Mouse (Mus musculus) bone marrow, adult 2 months (tissue): ENCODE data around the gene Elk4.

Experiments used
- CTCF ChIP-seq: fragments of 200-500 bp; IDR thresholded peaks from 2 replicates; pipeline ENCODE4 v1.5.1; 2011; ENCODE audit warnings: low read length, control low read depth; ENCODE audit not compliant: control insufficient read depth, insufficient read depth
- POLR2A ChIP-seq: fragments of 200-500 bp; IDR thresholded peaks from 2 replicates; pipeline ENCODE4 v1.6.1; 2011; ENCODE audit warnings: low read depth, mild to moderate bottlenecking, control low read depth, low read length, borderline replicate concordance; ENCODE audit not compliant: control insufficient read depth

DNA sequence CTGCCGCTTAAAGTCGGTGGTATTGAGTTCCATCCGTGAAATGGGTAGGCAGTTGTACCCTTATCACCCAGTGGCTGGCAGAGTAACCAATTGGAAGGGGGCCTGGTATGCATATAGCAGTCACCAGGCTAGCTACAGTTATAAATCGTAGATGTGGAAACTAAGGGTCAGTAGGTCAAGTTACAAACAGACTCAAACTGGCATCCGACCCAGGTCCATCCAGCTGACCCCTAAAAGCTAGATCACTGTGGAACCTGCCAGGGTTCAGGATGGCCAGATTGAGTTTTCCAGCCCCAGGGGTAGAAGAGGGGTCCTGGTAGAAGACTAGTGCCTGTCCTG lies 37.1 kb upstream of the Elk4 start:
- TF ChIP-seq CTCF (no peak), POLR2A (no peak)
